21 mouse cellular contexts compared by ENCODE assay signal in the genomic region with DNA sequence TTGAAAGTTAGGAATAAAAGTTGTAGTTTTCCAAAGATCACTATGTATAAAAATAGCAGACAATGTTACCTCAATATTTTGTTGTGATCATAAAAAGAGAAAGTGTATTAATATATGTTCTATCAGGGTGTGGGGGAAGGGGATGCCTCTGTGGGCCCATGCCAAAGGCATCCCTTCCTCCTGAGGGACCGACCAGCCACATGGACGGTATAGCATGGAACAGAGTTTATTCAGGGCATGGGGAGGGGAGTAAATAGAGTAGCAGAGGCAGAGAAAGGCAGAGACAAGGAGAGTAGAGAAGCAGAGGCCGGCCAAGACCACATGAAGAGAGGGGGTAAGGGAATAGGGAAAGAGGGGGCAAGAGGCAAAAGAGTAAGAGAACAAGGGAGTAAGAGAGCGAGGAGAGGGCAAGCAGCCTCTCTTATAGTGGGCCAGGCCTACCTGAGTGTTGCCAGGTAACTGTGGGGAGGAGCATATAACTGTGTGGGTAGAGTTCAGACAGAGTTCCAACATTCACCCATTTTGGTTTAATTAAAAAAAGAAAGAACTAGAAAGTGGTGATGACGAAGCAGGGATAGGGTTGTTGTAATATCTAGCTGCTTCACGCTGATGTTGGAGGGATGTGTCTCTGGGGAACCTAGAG.
DNase-seq lines count a peak whose midpoint lies in the region; ATAC-seq and TF ChIP-seq lines count a peak whose summit lies in the region.
"Had no signal": no experiment of that assay in that cellular context is flagged by ENCODE, and none has a peak within 500 bp of the region (broad histone marks: within the 10 kb centered on the region; RNA-seq: fewer than 3 reads in every experiment).

No protein-coding gene starts in this region.

- no peak for TF ChIP-seq CTCF in forebrain, postnatal 0 days (IDR thresholded peaks at IDR 0.05; ENCODE audit: low read depth)
- TF ChIP-seq CTCF in stomach, postnatal 0 days (IDR thresholded peaks at IDR 0.05; ENCODE audit: low read depth): no peak

- peaks cover 6% of the 10 kb centered on the region; the same call in 1 of the 2 replicates for H3K4me1 ChIP-seq in forebrain, embryonic 14.5 days (ENCODE audit: control insufficient read depth, insufficient read depth, low read length)
- H3K4me1 ChIP-seq in forebrain, postnatal 0 days (ENCODE audit: insufficient read depth): 0 out of 2 replicates have a peak, but pooled peaks cover 5% of the 10 kb centered on the region
- no peaks in the 10 kb centered on the region for H3K4me1 ChIP-seq in stomach, embryonic 16.5 days (ENCODE audit: control insufficient read depth, insufficient read depth, low read length)
- H3K4me1 ChIP-seq in stomach, postnatal 0 days (replicated peaks; ENCODE audit: control insufficient read depth, insufficient read depth): no peaks in the 10 kb centered on the region
- peaks cover 16% of the 10 kb centered on the region for H3K4me1 ChIP-seq in midbrain, embryonic 13.5 days (replicated peaks)
- H3K4me1 ChIP-seq: kidney, embryonic 15.5 days; neural tube, embryonic 15.5 days had no signal

- peak; percentile 42; the same call in 1 of the 2 replicates for ATAC-seq in forebrain, embryonic 14.5 days
- no peak; the same call in 1 of the 2 replicates for ATAC-seq in forebrain, postnatal 0 days
- ATAC-seq in stomach, embryonic 16.5 days (ENCODE audit: insufficient read depth, low FRiP score): 0 out of 2 replicates have a peak, but pooled peaks have one; percentile 21
- no peak for ATAC-seq in stomach, postnatal 0 days (ENCODE audit: low FRiP score, low TSS enrichment)
- ATAC-seq in midbrain, embryonic 13.5 days: peak; percentile 72
- no peak for ATAC-seq in erythroblast, adult 5-6 weeks (replicated peaks; ENCODE audit: low FRiP score, poor library complexity, severe bottlenecking)
- ATAC-seq: Patski had no signal

- TF ChIP-seq EP300 in stomach, postnatal 0 days (optimal IDR thresholded peaks at IDR 0.05): no peak

- H3K27ac ChIP-seq in forebrain, embryonic 14.5 days (ENCODE audit: low read depth, low read length): no peak overlapping the region
- no peak overlapping the region for H3K27ac ChIP-seq in forebrain, postnatal 0 days (ENCODE audit: low read depth, low read length)
- no peak overlapping the region for H3K27ac ChIP-seq in stomach, embryonic 16.5 days (ENCODE audit: low read length)
- no peak overlapping the region for H3K27ac ChIP-seq in stomach, postnatal 0 days (replicated peaks)
- H3K27ac ChIP-seq in midbrain, embryonic 13.5 days: no peak overlapping the region
- H3K27ac ChIP-seq: heart, embryonic 13.5 days; kidney, embryonic 15.5 days; neural tube, embryonic 15.5 days had no signal

- no peaks in the 10 kb centered on the region for H3K36me3 ChIP-seq in forebrain, embryonic 14.5 days (ENCODE audit: control insufficient read depth, insufficient read depth, low read length)
- H3K36me3 ChIP-seq in forebrain, postnatal 0 days (ENCODE audit: insufficient read depth): no peaks in the 10 kb centered on the region
- H3K36me3 ChIP-seq in stomach, embryonic 16.5 days (ENCODE audit: control insufficient read depth, insufficient read depth, low read length): no peaks in the 10 kb centered on the region
- no peaks in the 10 kb centered on the region for H3K36me3 ChIP-seq in stomach, postnatal 0 days (ENCODE audit: control insufficient read depth, insufficient read depth, low read length)
- H3K36me3 ChIP-seq in midbrain, embryonic 13.5 days: no peaks in the 10 kb centered on the region
- H3K36me3 ChIP-seq: heart, embryonic 13.5 days; kidney, embryonic 15.5 days; neural tube, embryonic 15.5 days had no signal

- no peaks in the 10 kb centered on the region for H3K9me3 ChIP-seq in forebrain, embryonic 14.5 days (replicated peaks; ENCODE audit: control insufficient read depth, low read length)
- H3K9me3 ChIP-seq in forebrain, postnatal 0 days (ENCODE audit: low read length): no peaks in the 10 kb centered on the region
- H3K9me3 ChIP-seq in stomach, embryonic 16.5 days (replicated peaks; ENCODE audit: control insufficient read depth, low read length): no peaks in the 10 kb centered on the region
- no peaks in the 10 kb centered on the region for H3K9me3 ChIP-seq in stomach, postnatal 0 days (ENCODE audit: control insufficient read depth, low read length)
- no peaks in the 10 kb centered on the region for H3K9me3 ChIP-seq in midbrain, embryonic 13.5 days
- H3K9me3 ChIP-seq: heart, embryonic 13.5 days; kidney, embryonic 15.5 days; neural tube, embryonic 15.5 days had no signal

- no peak overlapping the region for H3K4me3 ChIP-seq in forebrain, embryonic 14.5 days (ENCODE audit: low read depth, low read length)
- no peak overlapping the region for H3K4me3 ChIP-seq in forebrain, postnatal 0 days (ENCODE audit: low read depth, low read length)
- no peak overlapping the region for H3K4me3 ChIP-seq in stomach, embryonic 16.5 days (replicated peaks; ENCODE audit: low read length)
- no peak overlapping the region for H3K4me3 ChIP-seq in stomach, postnatal 0 days (ENCODE audit: low read depth, low read length)
- H3K4me3 ChIP-seq in midbrain, embryonic 13.5 days (replicated peaks): no peak overlapping the region
- H3K4me3 ChIP-seq: erythroblast, embryonic 14.5 days; heart, embryonic 13.5 days; kidney, embryonic 15.5 days; neural tube, embryonic 15.5 days had no signal

- no peak overlapping the region for H3K4me2 ChIP-seq in forebrain, embryonic 14.5 days (ENCODE audit: low read length)
- no peak overlapping the region for H3K4me2 ChIP-seq in forebrain, postnatal 0 days (ENCODE audit: low read depth)
- no peak overlapping the region for H3K4me2 ChIP-seq in stomach, embryonic 16.5 days (ENCODE audit: low read depth, low read length)
- H3K4me2 ChIP-seq in stomach, postnatal 0 days (replicated peaks; ENCODE audit: low read depth): no peak overlapping the region
- H3K4me2 ChIP-seq in midbrain, embryonic 13.5 days (replicated peaks): no peak overlapping the region
- H3K4me2 ChIP-seq: heart, embryonic 13.5 days; kidney, embryonic 15.5 days; neural tube, embryonic 15.5 days had no signal

- no peaks in the 10 kb centered on the region for H3K27me3 ChIP-seq in forebrain, embryonic 14.5 days (replicated peaks; ENCODE audit: control insufficient read depth, insufficient read depth, low read length)
- H3K27me3 ChIP-seq in forebrain, postnatal 0 days (ENCODE audit: insufficient read depth, low read length): no peaks in the 10 kb centered on the region
- H3K27me3 ChIP-seq in stomach, embryonic 16.5 days (ENCODE audit: control insufficient read depth, insufficient read depth, low read length): no peaks in the 10 kb centered on the region
- H3K27me3 ChIP-seq in stomach, postnatal 0 days (ENCODE audit: control insufficient read depth, insufficient read depth, low read length): no peaks in the 10 kb centered on the region
- H3K27me3 ChIP-seq in midbrain, embryonic 13.5 days: no peaks in the 10 kb centered on the region
- H3K27me3 ChIP-seq: heart, embryonic 13.5 days; kidney, embryonic 15.5 days; neural tube, embryonic 15.5 days; Patski had no signal

- no peak for DNase-seq in forebrain, embryonic 14.5 days (ENCODE audit: low spot score)
- no peak for DNase-seq in forebrain, postnatal 0 days
- DNase-seq in stomach, postnatal 0 days (ENCODE audit: low spot score): no peak
- DNase-seq in MN1 (ENCODE audit: low spot score): no peak
- DNase-seq: adrenal gland, adult 2 months; cerebellum, adult 11 months; cerebellum, postnatal 10 days; heart, postnatal 14 days; kidney, adult 11 months; kidney, postnatal 36 days; layer of hippocampus, postnatal 36 days; lung, postnatal 10 days; right cerebral cortex, postnatal 14 days had no signal

- no peak overlapping the region for H3K9ac ChIP-seq in forebrain, embryonic 14.5 days (ENCODE audit: low read length)
- no peak overlapping the region for H3K9ac ChIP-seq in forebrain, postnatal 0 days
- H3K9ac ChIP-seq in stomach, embryonic 16.5 days (ENCODE audit: low read length): no peak overlapping the region
- H3K9ac ChIP-seq in stomach, postnatal 0 days (ENCODE audit: low read length): no peak overlapping the region
- H3K9ac ChIP-seq in midbrain, embryonic 13.5 days (replicated peaks): no peak overlapping the region
- H3K9ac ChIP-seq: heart, embryonic 13.5 days; kidney, embryonic 15.5 days; neural tube, embryonic 15.5 days had no signal

- WGBS in forebrain, embryonic 14.5 days: 78% methylated on average over 6 of the region's 6 CpGs
- 65% methylated on average over 6 of the region's 6 CpGs for WGBS in forebrain, postnatal 0 days
- 78% methylated on average over 6 of the region's 6 CpGs for WGBS in stomach, embryonic 16.5 days
- 78% methylated on average over 6 of the region's 6 CpGs for WGBS in stomach, postnatal 0 days
- 63% methylated on average over 6 of the region's 6 CpGs for WGBS in midbrain, embryonic 13.5 days

Comparison
In these comparisons a context has a peak if more than half of its experiments do, and no peak if none do; other contexts are left out.
1. ATAC-seq: peak in forebrain, embryonic 14.5 days (single experiment), stomach, embryonic 16.5 days (single experiment) and midbrain, embryonic 13.5 days (single experiment); none in forebrain, postnatal 0 days (single experiment), stomach, postnatal 0 days (single experiment) and erythroblast, adult 5-6 weeks (single experiment).